Mouse (Mus musculus) heart, embryonic 15.5 days (tissue): ENCODE results near the gene Fbxo46. TPM values are rescaled to one million over a fixed set of nuclear protein-coding genes. Genes with fewer than 3 reads are reported as not detected.
A peak's percentile ranks its signal among the peaks of the same experiment; 100 is the strongest.

Source experiments
- ATAC-seq: fragments of 200-750 bp; cut with Nextera tagmentation; replicated peaks from 2 replicates; pipeline ENCODE4 v1.8.0; 2017; ENCODE audit warnings: low read depth, moderate TSS enrichment; ENCODE audit not compliant: insufficient number of reproducible peaks, insufficient read depth, low FRiP score
- H3K27ac ChIP-seq: fragments of 300-500 bp; sonication (generic); 2 replicates; pipeline ENCODE4 v1.5.1; 2015; ENCODE audit warnings: mild to moderate bottlenecking, inconsistent platforms
- H3K27me3 ChIP-seq: fragments of 300-500 bp; sonication (generic); 2 replicates; pipeline ENCODE4 v1.6.1; 2015; ENCODE audit warnings: inconsistent platforms
- H3K36me3 ChIP-seq: fragments of 300-500 bp; sonication (generic); 2 replicates; pipeline ENCODE4 v1.6.1; 2015; ENCODE audit warnings: mild to moderate bottlenecking, inconsistent platforms
- H3K4me1 ChIP-seq: fragments of 300-500 bp; sonication (generic); replicated peaks from 2 replicates; pipeline ENCODE4 v1.6.1; 2015; ENCODE audit warnings: inconsistent platforms
- H3K4me2 ChIP-seq: fragments of 300-500 bp; sonication (generic); 2 replicates; pipeline ENCODE4 v1.6.1; 2015; ENCODE audit warnings: inconsistent platforms, mild to moderate bottlenecking, moderate library complexity
- H3K4me3 ChIP-seq: fragments of 300-500 bp; sonication (generic); 2 replicates; pipeline ENCODE4 v1.5.1; 2015; ENCODE audit warnings: mild to moderate bottlenecking, inconsistent platforms
- H3K9ac ChIP-seq: fragments of 300-500 bp; sonication (generic); 2 replicates; pipeline ENCODE4 v1.6.1; 2015; ENCODE audit warnings: mild to moderate bottlenecking, inconsistent platforms
- H3K9me3 ChIP-seq: fragments of 300-500 bp; sonication (generic); replicated peaks from 2 replicates; pipeline ENCODE4 v1.6.1; 2016; ENCODE audit warnings: inconsistent platforms
- WGBS: fragments of 180-500 bp; shearing (Covaris S2); methylation state at CpG from one replicate; pipeline ENCODE4 v1.1.7; 2015; ENCODE audit warnings: mixed read lengths; 5-methylcytosine and 5-hydroxymethylcytosine counted together
- polyA plus RNA-seq: library from polyadenylated mRNA; unstranded; fragments of >200 nt; fragmentation: Nextera tagmentation; extraction: Ambion mirVana; gene quantifications from 2 replicates; pipeline ENCODE4 v1.2.1, GENCODE M21; 2015

The Fbxo46 gene
- polyA plus RNA-seq, 1 experiment from 2014 or later: 7.3 TPM

GRCm38 (mm10) chr7:19104486-19104885, 15.2 kb upstream of the Fbxo46 start:
- WGBS: 70% methylated on average over 2 of the region's 2 CpGs
- no peak overlapping the region for H3K4me2 ChIP-seq
- no peak overlapping the region for H3K9ac ChIP-seq
- H3K4me1 ChIP-seq: peaks cover 6% of the 10 kb centered on the region; the same call in 1 of the 2 replicates
- H3K9me3 ChIP-seq: no peaks in the 10 kb centered on the region
- H3K27me3 ChIP-seq: no peaks in the 10 kb centered on the region
- H3K36me3 ChIP-seq: no peaks in the 10 kb centered on the region
- ATAC-seq: no peak
- H3K27ac ChIP-seq: no peak overlapping the region
- H3K4me3 ChIP-seq: no peak overlapping the region

DNA sequence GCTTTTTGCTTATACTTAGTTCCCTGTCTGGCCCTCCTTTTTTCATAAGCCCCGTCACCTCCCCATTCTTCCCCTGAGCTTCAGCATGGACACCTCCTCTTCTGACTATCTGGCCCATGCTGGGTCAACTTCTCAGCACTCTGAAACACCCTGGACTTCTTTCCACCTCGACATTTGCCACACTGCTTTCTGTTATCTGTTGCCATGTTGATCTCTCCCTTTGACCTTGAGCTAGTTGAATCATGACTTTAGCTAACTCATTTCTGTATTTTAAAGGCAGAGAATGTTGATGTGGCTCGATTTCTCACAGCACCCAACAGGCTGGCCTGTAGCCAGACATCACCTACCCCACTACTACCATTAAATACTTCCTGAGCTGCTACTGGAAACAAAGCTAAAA, 12.2 kb upstream of the Fbxo46 start:
- Histone ChIP-seq H3K27me3 (no peaks in the 10 kb centered on the region), H3K4me2 (no peak overlapping the region), H3K4me3 (no peak overlapping the region), H3K9me3 (no peaks in the 10 kb centered on the region), H3K4me1 (peaks cover 6% of the 10 kb centered on the region; the same call in 1 of the 2 replicates), H3K27ac (no peak overlapping the region), H3K9ac (no peak overlapping the region), H3K36me3 (no peaks in the 10 kb centered on the region)
- no peak for ATAC-seq
- 39% methylated on average over 3 of the region's 3 CpGs for WGBS

- ATAC-seq: no peak
- Histone ChIP-seq H3K4me2 (no peak overlapping the region), H3K4me3 (no peak overlapping the region), H3K9ac (no peak overlapping the region), H3K27me3 (no peaks in the 10 kb centered on the region), H3K4me1 (peaks cover 6% of the 10 kb centered on the region; the same call in 1 of the 2 replicates), H3K36me3 (no peaks in the 10 kb centered on the region), H3K9me3 (no peaks in the 10 kb centered on the region), H3K27ac (no peak overlapping the region)
- WGBS: 70% methylated on average over 1 of the region's 1 CpGs
These were observed 10.1 kb upstream of the Fbxo46 start for GRCm38 (mm10) chr7:19109565-19109964.

- Histone ChIP-seq H3K4me1 (peaks cover 14% of the 10 kb centered on the region), H3K4me2 (peak within 1 kb of the TSS; percentile 59), H3K9ac (no peak within 1 kb of the TSS), H3K36me3 (no peaks in the 10 kb centered on the region), H3K27me3 (no peaks in the 10 kb centered on the region), H3K4me3 (peak within 1 kb of the TSS; percentile 33), H3K9me3 (no peaks in the 10 kb centered on the region), H3K27ac (no peak within 1 kb of the TSS)
- peak; percentile 37 for ATAC-seq
- 24% methylated on average over 64 of the region's 64 CpGs for WGBS
These were observed 1.5 kb upstream of the Fbxo46 start, which contains the start of gene Gm4969 for GRCm38 (mm10) chr7:19118028-19118771. Gene Gm4969 (minus strand): TSS chr7:19118368.

DNA sequence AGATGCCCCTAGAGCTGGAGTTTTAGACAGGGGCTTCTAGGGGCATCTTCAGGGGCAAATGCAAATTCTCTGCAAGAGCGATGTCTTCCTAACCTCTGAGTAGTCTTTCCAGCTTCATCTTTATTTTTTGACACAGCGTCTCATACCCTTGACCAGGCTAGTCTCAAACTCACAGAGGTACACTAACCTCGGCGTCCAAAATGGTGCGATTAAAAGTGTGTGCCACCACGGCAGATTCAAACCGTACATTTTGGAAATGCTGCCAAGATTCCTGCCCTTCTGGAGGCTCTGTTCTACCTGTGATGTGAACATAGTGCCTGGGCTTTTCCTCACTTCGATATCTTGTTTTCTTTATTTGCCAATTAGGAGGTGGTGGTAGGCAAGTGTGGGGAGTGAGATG, 576 bp upstream of the Fbxo46 start:
- H3K4me3 ChIP-seq: 0 out of 2 replicates have a peak overlapping the region, but pooled peaks have one; percentile 76
- peak overlapping the region; percentile 80 for H3K4me2 ChIP-seq
- H3K27me3 ChIP-seq: no peaks in the 10 kb centered on the region
- ATAC-seq: no peak
- H3K9ac ChIP-seq: no peak overlapping the region
- H3K9me3 ChIP-seq: no peaks in the 10 kb centered on the region
- 90% methylated on average over 8 of the region's 8 CpGs for WGBS
- no peak overlapping the region for H3K27ac ChIP-seq
- no peaks in the 10 kb centered on the region for H3K36me3 ChIP-seq
- H3K4me1 ChIP-seq: peaks cover 14% of the 10 kb centered on the region

DNA sequence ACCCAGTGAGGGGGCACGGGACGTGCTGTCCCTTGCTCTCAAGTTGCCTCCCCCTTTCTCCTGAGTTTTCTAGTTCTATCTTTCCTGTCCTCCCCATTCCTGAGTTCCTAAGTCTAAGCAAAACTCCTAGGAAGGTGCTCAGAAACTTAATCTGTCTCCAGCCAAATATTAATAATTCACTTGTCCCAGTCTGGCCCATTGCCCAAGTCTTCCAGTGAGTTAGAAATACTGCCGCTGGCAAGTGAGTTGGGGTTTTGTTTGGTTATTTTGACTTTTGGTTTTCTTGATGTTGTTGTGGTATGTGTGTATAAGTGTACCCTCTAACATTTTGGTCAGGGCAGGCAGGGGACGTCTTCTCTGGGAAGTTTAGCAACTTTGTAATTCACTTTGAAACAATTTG, 2.0 kb downstream of the Fbxo46 start:
- Histone ChIP-seq H3K4me1 (peaks cover 17% of the 10 kb centered on the region), H3K27me3 (no peaks in the 10 kb centered on the region), H3K9me3 (no peaks in the 10 kb centered on the region), H3K4me3 (no peak overlapping the region), H3K27ac (no peak overlapping the region), H3K9ac (no peak overlapping the region), H3K4me2 (no peak overlapping the region), H3K36me3 (no peaks in the 10 kb centered on the region)
- WGBS: 80% methylated on average over 4 of the region's 4 CpGs
- no peak for ATAC-seq

DNA sequence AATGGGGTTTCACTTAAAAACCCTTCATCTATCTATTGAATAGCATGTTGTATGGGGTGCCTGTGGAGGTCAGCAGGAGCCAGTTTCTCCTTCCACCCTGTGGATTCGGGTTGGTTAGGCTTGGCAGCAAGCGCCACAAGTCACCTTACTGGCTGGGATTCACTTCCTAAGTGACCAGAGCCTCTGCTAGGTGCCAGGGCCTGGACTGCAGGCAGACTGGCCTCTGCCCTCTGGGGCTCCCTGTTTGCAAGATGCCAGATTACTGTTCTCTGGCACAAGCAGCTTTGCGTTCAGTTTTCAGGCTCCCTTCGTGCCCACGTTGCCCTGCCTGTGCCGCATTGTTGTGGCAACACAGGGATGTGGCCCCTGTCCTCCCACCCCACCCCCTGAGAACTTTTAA, 5.1 kb downstream of the Fbxo46 start:
- Histone ChIP-seq H3K9me3 (no peaks in the 10 kb centered on the region), H3K9ac (no peak overlapping the region; the same call in 1 of the 2 replicates), H3K27ac (no peak overlapping the region), H3K4me1 (peaks cover 10% of the 10 kb centered on the region), H3K36me3 (no peaks in the 10 kb centered on the region), H3K27me3 (no peaks in the 10 kb centered on the region), H3K4me3 (no peak overlapping the region), H3K4me2 (no peak overlapping the region)
- 82% methylated on average over 6 of the region's 6 CpGs for WGBS
- no peak for ATAC-seq

DNA sequence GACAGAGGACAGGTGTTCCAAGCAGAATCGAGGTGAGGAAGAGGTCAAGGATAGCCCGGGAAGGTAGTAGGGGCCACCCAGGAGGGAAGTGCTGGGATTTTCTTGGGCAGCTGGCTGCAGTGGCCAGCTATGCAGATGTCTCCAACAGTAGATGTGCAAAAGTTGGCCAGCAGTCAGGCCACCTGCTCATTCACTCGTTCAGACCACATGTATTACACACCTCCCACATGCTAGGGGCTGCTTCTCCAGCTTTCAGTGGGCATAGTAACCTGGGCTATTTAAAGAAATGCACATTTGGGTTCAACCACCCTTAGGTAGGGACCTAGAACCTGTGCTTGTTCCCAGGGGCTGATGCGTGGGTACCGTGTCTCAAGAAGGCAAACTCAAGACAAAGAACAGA, 8.1 kb downstream of the Fbxo46 start:
- no peak overlapping the region for H3K4me2 ChIP-seq
- H3K9ac ChIP-seq: no peak overlapping the region
- H3K4me3 ChIP-seq: no peak overlapping the region
- 83% methylated on average over 5 of the region's 5 CpGs for WGBS
- H3K27ac ChIP-seq: no peak overlapping the region
- H3K36me3 ChIP-seq: no peaks in the 10 kb centered on the region
- H3K9me3 ChIP-seq: no peaks in the 10 kb centered on the region
- ATAC-seq: no peak
- no peaks in the 10 kb centered on the region for H3K27me3 ChIP-seq
- H3K4me1 ChIP-seq: peaks cover 18% of the 10 kb centered on the region

DNA sequence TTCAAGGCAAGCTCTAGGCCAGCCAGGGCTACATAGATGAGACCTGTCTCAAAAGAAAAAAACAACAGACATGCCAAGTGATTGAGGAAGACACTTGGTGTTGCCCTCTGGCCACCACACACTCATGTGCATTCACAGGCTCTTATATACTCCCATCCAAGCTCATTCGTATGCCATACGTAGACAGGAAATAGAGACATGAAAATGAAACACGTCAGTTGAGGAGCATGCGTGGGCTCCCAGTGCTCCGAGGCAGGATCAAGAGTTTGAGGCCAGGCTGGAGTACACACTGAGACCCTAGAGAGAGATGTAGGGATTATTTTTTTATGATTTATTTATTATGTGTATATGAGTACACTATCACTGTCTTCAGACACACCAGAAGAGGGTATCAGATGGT, 9.7 kb downstream of the Fbxo46 start:
- Histone ChIP-seq H3K9me3 (no peaks in the 10 kb centered on the region), H3K4me2 (no peak overlapping the region), H3K9ac (no peak overlapping the region), H3K27ac (no peak overlapping the region), H3K4me3 (no peak overlapping the region), H3K4me1 (peaks cover 18% of the 10 kb centered on the region), H3K27me3 (no peaks in the 10 kb centered on the region), H3K36me3 (no peaks in the 10 kb centered on the region)
- WGBS: 97% methylated on average over 5 of the region's 5 CpGs
- ATAC-seq: no peak

DNA sequence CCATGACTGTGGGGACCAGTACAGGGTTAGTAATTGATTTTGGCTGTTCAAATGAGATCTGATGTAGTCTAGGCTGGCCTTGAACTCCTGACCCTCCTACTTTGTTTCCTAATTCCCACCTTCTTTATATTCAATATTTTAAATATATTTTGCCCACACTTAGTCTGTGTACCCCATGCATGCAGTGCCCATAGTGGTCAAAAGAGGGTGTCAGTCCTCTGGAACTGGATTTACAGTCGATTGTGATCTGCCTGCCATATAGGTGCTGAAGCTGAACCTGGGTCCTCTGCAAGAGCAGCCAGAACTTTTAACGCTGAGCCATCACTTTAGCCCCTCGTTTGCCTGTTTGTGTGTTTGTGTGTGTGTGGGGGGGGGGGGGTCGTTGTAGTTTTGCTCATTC, 11.0 kb downstream of the Fbxo46 start:
- peak overlapping the region; percentile 57 for H3K4me3 ChIP-seq
- no peak for ATAC-seq
- WGBS: 26% methylated on average over 4 of the region's 4 CpGs

DNA sequence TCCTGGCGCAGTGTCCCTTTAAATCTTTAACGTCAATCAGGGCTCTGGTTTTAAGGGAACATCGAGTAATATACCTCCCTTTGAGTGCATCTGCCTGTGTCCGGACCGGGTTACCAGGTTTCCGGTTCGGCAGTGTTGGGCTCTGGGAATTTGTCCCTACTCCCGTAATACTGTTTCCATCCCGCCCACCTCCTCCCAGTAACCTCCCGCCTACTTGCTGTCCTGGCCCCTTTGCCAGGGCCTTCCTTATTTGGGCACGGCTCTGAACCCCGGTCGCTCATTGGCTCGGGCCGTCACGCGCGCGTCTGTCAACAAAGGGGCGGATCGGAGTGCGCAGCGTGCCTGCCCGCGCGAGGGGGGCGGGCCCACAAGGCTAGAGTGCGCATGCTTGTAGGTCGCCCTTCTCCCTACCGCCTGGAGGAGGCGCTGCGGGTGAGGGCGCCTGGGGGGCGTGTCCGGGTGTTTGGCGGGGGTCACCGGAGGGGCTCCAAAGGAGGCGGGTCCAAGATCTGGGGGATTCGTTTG, 11.7 kb downstream of the Fbxo46 start:
- WGBS: under 1% methylated on average over 39 of the region's 39 CpGs
- Histone ChIP-seq H3K27ac (peak overlapping the region; percentile 87), H3K27me3 (no peaks in the 10 kb centered on the region), H3K9ac (peak overlapping the region; percentile 46), H3K9me3 (no peaks in the 10 kb centered on the region), H3K36me3 (peaks cover 10% of the 10 kb centered on the region), H3K4me1 (peaks cover 16% of the 10 kb centered on the region), H3K4me3 (peak overlapping the region; percentile 57), H3K4me2 (peak overlapping the region; percentile 79)
- ATAC-seq: peak; percentile 99

More for the DNA sequence above, 11.0 kb downstream of the Fbxo46 start:
- Histone ChIP-seq H3K27me3 (no peaks in the 10 kb centered on the region), H3K4me2 (peak overlapping the region; percentile 79), H3K27ac (peak overlapping the region; percentile 87), H3K9me3 (no peaks in the 10 kb centered on the region), H3K9ac (peak overlapping the region; percentile 41; the same call in 1 of the 2 replicates), H3K4me1 (peaks cover 16% of the 10 kb centered on the region), H3K36me3 (peaks cover 3% of the 10 kb centered on the region; the same call in 1 of the 2 replicates)

- no peak overlapping the region for H3K4me3 ChIP-seq
- H3K27me3 ChIP-seq: no peaks in the 10 kb centered on the region
- H3K9ac ChIP-seq: no peak overlapping the region
- peaks cover 52% of the 10 kb centered on the region for H3K36me3 ChIP-seq
- H3K4me2 ChIP-seq: no peak overlapping the region
- ATAC-seq: no peak
- peaks cover 4% of the 10 kb centered on the region for H3K4me1 ChIP-seq
- H3K27ac ChIP-seq: no peak overlapping the region
- WGBS: 91% methylated on average over 13 of the region's 13 CpGs
- H3K9me3 ChIP-seq: no peaks in the 10 kb centered on the region
These were observed 16.5 kb downstream of the Fbxo46 start for GRCm38 (mm10) chr7:19136168-19136567.
